Mouse (Mus musculus) brown adipose tissue, adult 24 weeks (tissue): Measurements from ENCODE around the gene Bmp2k. TPM values are rescaled to one million over a fixed set of nuclear protein-coding genes. Genes with fewer than 3 reads are reported as not detected.

Experiments
- H3K27ac ChIP-seq: fragments of 200-500 bp; replicated peaks from 2 replicates; pipeline ENCODE4 v1.5.1; 2012; ENCODE audit warnings: low read depth, mild to moderate bottlenecking, low read length
- H3K4me1 ChIP-seq: fragments of 200-500 bp; 2 replicates; pipeline ENCODE4 v1.6.1; 2012; ENCODE audit warnings: low read length, mixed read lengths; ENCODE audit not compliant: control insufficient read depth, insufficient read depth, insufficient read length
- H3K4me3 ChIP-seq: fragments of 200-500 bp; 2 replicates; pipeline ENCODE4 v1.5.1; 2012; ENCODE audit warnings: low read depth, mild to moderate bottlenecking, low read length, moderate library complexity; ENCODE audit not compliant: insufficient read depth
- polyA plus RNA-seq: library from polyadenylated mRNA; stranded (reverse); fragments of >200 nt; gene quantifications from 2 replicates; pipeline ENCODE4 v1.2.4, GENCODE M21; 2012; ENCODE audit not compliant: missing spikeins, insufficient read depth, insufficient read length

Bmp2k gene
- polyA plus RNA-seq, 1 experiment, result 7.4 TPM

DNA sequence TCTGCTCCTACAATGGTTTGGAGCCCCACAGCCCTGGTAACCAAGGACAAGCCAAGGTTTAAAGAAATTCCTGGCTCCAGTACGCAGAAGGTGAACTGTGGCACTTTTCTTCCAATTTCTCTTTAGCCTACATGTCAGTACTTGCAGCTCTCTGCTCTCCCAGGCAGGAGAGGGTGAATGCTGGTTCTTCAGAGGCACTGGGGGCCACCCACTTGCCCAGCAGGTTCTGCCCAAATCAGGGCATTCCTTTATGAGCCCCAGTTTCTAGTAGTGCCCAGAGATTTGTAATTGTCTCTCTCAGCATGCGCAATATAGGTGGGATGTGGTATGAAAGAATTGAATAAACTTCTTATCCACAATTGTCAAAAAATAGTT is 32.5 kb upstream of the Bmp2k start:
- Histone ChIP-seq H3K4me3 (no peak overlapping the region), H3K27ac (no peak overlapping the region), H3K4me1 (no peaks in the 10 kb centered on the region; the same call in 1 of the 2 replicates)

DNA sequence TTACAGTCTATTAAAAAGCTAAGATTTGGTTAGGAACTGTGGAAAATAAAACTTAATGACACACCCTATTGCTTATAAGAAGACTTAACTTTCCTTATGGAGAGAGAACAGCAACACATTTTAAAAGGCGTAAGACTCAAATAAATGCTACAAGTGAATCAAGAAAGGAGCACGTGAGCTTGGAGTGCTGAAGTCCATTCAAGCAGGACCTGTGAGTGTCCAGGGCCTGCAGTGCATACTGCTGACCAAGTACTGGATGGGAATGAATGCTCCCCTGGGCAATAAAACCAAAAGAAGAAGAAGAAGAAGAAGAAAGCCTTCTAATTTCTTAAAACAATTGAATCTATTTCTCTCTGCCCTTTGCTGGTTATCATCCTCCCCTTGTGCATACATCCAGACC is 32.0 kb upstream of the Bmp2k start:
- Histone ChIP-seq H3K27ac (no peak overlapping the region), H3K4me3 (no peak overlapping the region), H3K4me1 (no peaks in the 10 kb centered on the region; the same call in 1 of the 2 replicates)

DNA sequence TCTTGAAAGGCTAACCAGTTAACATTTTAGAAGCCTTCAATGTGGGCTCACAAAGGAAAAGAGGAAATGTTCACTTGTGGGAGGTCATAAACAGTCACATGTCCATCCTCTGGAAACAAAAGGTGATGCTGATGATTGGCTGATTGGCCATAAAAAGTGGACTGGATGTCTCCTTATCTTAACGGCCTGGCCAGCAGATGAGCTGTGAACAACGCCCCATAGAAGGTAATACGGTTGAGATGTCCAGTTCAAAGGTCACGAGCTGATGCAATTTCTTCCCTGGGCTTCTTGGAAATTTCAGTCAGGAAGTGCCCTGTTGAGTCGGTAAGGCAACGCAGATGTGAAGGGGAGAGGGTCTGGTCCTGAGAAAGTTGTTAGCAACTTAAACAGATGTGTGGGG is 28.9 kb upstream of the Bmp2k start:
- Histone ChIP-seq H3K4me1 (no peaks in the 10 kb centered on the region), H3K27ac (no peak overlapping the region), H3K4me3 (no peak overlapping the region)

DNA sequence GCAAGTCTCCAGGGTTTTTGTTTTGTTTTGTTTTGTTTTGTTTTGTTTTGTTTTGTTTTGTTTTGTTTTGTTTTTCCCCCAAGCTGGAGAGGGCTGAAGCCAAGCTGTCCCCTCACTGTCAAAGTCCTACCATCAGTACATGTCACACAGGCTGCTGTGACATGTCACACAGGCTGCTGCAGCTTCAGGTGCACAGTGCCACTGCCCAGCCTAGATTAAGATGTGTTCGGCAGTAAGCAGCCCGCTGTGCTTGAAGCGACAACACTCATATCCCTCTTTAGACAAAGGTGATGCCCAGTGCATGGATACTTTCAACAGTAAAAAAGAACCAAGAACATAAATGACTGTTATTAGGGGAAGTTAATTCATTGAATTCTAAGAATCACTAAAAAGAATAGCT is 28.5 kb upstream of the Bmp2k start:
- Histone ChIP-seq H3K4me1 (no peaks in the 10 kb centered on the region), H3K4me3 (no peak overlapping the region), H3K27ac (no peak overlapping the region)

DNA sequence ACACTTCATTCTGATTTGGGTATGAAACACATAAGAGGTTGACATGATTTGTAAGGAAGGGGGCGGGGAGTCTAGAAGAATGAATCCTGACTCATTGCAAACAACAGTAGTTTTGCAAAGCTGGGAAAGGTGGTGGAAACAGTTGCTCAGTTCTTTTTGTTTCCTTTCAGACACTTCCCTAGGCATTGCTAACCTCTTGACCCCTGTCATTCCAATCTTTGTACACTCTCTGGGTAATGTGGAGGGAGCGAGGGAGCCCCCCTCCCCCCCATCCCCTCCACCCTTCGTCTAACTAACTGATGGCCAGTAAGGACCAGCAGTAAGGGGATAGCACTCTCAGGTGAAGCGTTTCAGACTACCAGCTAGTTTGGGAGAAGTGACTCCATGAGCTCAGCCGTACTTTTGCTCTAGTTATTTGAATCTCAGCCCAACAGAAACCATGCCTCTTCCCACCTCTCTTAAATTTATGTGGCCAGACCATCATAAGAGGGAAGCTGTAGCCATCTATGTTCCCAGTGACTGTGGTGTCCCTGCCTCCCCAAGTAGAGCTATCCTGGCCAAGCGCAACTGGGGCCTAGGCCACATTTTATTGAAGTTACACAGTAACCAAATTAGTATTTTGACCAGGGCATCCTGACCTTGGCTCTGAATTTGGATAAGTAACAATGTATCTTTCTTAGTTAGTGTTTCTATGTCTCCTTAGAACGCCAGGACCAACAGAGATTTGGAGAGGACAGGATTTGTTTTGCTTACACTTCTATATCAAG is 27.6 kb upstream of the Bmp2k start:
- Histone ChIP-seq H3K4me1 (no peaks in the 10 kb centered on the region), H3K27ac (no peak overlapping the region), H3K4me3 (no peak overlapping the region)

DNA sequence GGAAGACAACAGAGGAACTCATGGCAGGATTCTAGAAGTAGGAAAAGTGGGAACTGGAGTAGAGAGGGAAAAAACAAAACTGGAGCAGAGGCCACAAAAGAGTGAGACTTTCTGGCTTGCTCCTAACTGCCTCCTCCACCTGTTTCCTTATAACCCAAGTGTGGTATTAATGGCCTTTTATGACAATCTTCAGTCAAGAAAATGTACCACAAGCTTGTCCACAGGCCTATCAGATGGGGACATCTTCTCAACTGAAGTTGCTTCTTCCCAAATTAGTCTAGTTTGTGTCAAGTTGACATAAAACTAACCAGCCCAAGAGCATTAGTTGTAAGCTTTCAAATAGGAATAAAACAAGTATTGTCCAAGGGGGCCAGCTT is 27.0 kb upstream of the Bmp2k start:
- H3K27ac ChIP-seq, result no peak overlapping the region
- H3K4me3 ChIP-seq, result no peak overlapping the region

DNA sequence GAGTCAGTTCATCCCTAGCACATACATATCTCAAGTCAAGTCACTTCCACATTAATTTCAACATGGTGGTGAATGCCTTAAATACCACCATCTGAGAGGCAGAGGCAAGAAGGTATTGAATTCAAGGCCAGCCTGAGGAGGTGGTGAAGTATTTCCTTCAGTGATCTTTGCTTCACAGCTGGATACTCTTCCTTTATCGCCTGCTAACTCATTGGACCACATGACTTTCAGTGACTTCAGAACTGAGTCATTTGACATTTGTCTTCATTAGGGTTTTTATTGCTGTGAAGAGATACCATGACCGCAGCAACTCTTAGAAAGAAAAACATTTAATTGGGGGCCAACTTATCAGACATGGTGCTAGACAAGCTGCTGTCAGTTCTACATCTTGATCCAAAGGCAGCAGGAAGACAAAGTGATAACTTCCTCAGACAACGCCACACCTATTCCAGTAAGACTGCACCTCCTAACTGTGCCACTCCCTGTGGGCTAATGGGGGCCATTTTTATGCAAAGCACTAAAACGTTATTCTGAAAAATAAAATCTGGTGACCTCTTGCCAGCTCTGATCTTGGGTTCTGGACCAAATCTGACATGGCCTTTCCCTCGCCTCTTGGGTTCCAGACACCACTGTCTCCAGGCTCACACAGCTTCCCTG is 24.9 kb upstream of the Bmp2k start:
- no peak overlapping the region for H3K27ac ChIP-seq
- H3K4me3 ChIP-seq, result no peak overlapping the region
- no peaks in the 10 kb centered on the region for H3K4me1 ChIP-seq

More for the DNA sequence above, 27.0 kb upstream of the Bmp2k start:
- H3K4me1 ChIP-seq, result no peaks in the 10 kb centered on the region

DNA sequence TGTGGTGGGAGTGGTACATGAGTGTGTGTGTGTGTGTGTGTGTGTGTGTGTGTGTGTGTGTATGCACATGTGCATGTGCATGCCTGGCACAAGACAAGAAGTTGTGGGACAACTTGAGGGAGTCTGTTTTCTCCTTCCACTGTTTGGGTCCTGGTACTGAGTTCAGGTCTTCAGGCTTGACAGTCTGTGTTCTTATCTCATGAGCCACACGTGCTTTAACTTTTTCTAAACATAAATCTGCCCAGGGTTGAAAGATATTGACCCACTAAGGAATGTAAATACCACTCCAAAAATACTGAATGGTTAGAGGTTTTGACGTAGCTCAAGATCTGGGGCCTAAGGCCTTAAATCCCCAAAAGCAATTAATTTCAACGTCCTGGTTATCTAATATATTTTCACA is 23.8 kb upstream of the Bmp2k start:
- Histone ChIP-seq H3K4me3 (no peak overlapping the region), H3K27ac (no peak overlapping the region), H3K4me1 (no peaks in the 10 kb centered on the region)

DNA sequence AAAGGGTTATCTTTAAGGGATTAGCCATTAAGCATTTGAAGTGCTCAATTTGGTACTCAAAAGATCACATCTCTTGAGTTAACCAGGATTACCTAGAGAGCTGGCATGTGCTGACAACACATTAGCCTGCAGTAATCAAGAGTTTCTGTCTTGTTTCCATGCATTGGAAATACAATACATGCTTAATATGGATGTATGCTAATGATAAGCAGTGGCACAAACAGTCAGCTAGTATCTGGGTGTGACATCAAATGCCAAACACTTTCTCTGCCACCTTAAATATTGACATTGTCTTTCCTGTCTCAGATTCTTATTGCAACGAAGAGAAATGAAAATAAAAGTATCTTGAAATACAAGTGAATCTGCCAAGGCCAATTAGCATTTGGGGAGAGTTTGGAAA is 22.8 kb upstream of the Bmp2k start:
- Histone ChIP-seq H3K27ac (no peak overlapping the region), H3K4me3 (no peak overlapping the region), H3K4me1 (no peaks in the 10 kb centered on the region)

DNA sequence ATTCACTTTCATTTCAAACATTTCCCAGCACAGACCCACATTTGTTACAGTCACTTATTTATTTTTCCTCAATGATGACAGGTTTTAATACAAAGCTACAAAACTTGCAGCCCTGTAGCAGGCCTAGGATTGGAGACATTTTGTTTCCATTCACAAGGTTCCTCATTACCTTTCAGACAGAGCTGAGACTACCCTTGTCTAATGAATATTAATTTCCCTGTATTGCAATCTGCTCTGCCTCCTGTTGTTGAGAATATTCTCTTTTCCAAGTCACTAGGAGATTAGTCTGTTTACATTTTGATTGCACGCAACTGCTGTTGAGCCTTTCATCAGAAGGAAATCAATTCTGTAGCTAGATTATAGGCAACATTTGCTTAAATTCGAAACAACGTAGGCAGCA is 22.4 kb upstream of the Bmp2k start:
- Histone ChIP-seq H3K27ac (no peak overlapping the region), H3K4me1 (no peaks in the 10 kb centered on the region), H3K4me3 (no peak overlapping the region)

DNA sequence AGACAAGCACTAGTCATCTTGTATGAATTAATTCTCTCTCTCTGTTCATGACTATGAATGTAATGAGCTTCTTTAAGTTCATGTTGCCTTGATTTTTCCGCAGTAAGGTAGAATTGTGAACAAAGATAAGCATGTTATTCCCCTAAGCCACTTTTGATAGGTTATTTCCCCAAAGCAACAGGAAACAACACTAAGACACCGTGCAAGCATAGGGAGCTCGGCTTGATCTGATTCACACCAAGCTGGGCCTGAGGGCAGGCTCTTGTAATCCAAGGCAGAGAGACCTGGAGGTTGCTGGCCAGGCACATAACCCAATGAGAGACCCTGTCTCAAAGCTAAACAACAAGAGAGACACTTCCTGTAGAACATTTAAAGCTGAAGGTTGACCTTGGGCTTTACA is 21.3 kb upstream of the Bmp2k start:
- no peak overlapping the region for H3K4me3 ChIP-seq
- H3K4me1 ChIP-seq, result no peaks in the 10 kb centered on the region
- no peak overlapping the region for H3K27ac ChIP-seq

DNA sequence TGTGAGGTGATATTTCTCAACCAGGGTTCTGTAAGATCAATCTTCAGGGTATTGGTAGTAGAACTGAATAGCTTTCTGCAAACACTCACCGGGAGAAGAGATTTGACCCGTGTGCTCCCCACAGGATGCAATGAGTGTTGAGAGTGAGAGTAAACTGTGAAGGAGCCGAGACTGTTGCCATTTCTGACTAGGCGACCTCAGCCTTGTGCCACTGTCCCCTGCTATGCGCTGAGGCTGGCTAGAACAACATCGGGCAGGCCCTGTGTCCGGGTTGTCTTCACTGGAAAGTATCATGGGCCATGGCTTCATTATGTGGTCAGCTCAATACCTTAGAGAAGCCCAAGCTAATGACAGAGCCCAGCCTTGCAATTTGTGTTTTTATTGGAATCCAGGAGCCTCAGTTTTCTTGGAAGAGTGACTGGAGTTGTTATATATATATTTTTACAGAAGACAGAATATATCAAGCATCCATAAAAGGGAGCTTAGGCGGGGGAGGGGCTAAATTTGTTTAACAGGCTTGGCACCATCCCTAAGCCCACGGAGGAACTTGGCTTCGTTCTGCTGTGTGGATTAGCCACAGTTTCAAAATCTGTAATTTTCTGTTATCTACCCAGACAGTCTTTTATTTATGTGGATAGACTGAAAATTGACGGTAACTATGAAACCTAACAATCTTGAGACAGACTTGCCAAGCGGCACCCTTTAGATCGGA is 18.0 kb upstream of the Bmp2k start:
- H3K4me3 ChIP-seq, result no peak overlapping the region
- H3K4me1 ChIP-seq, result no peaks in the 10 kb centered on the region
- H3K27ac ChIP-seq, result peak overlapping the region; percentile 54; the same call in 1 of the 2 replicates

DNA sequence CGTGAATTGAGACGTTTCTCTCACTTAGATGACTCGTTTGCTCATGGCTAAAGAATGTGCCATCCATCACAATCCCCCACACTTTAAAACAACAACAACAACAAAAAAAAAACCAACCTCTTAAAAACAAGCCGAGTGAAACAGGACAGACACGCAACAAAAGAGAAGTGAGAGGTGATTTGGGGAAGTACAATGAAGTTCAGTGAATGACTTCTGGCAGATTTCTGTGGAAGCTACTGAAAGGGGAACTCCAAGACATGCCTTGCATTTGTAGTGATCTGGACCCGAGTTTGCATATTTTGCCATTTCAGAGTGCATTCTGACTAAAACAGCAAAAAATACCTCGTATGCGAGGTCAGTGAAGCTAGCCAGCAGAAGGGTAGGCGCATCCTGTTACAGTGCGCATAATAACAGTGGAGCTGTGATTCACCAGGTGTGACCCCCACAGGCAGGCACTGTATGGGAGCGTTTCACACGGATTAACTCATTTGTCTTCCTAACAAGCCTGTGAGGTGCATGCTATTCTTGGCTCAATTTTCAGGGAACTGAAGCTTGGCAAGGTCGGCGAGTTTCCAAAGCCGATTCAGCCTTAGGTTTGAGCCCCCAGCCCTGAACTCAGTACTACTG is 17.4 kb upstream of the Bmp2k start:
- Histone ChIP-seq H3K4me3 (no peak overlapping the region), H3K27ac (peak overlapping the region; percentile 54; the same call in 1 of the 2 replicates), H3K4me1 (no peaks in the 10 kb centered on the region)

DNA sequence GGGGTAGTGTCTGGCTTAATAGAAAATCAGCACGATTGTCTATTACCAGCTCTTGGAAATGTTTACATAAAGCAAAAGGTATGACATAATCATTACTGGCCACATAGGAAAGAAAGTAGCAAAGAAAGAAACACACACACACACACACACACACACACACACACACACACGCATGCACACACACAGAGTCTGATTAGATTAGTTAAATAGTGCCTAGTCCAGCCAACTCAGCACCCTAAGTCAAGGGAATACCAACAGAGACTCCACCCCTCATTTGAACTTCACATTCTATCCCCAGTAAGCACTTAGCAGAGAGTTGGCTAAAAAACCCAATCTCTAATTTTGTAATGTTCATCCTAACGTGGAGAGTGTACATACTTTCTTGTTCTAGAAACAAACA is 15.5 kb upstream of the Bmp2k start:
- Histone ChIP-seq H3K27ac (no peak overlapping the region), H3K4me1 (no peaks in the 10 kb centered on the region), H3K4me3 (no peak overlapping the region)

DNA sequence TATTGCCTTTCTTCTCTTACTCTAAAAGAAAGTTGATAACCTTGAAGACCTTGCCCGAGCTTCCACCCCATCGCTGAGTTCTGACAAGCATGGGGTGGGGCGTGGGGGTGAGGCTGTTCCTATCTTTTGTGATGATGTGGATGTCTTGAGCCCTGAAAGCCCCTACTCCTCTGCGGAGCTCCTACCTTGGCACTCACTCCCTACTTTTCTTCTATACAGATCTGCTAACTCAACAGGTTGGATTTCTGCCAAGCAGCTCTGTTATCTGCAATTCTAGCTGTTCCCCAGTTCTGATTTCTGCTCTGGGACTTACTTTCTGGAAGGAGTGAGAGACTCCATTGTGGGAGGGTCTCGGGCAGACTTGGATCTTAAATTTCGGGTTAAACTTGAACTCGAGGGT is 14.3 kb upstream of the Bmp2k start:
- H3K4me3 ChIP-seq, result peak overlapping the region; percentile 27
- no peaks in the 10 kb centered on the region for H3K4me1 ChIP-seq
- no peak overlapping the region for H3K27ac ChIP-seq
